Mouse (Mus musculus) testis, adult 2 months (tissue): ENCODE measurements at regions not wholly inside any gene's neighbourhood (a gene's known extent, or its start where the extent isn't known, plus 50 kb on each side); places are given as distances from the start of the nearest gene placed in this dataset.

Experiments
- CTCF ChIP-seq: fragments of 200-500 bp; IDR thresholded peaks from 2 replicates; pipeline ENCODE4 v1.5.1; 2012; ENCODE audit warnings: low read depth, mild to moderate bottlenecking, inconsistent platforms, low read length, moderate library complexity; ENCODE audit not compliant: control insufficient read depth, insufficient read depth, insufficient replicate concordance
- POLR2A ChIP-seq: fragments of 200-500 bp; IDR thresholded peaks from 2 replicates; pipeline ENCODE4 v1.6.1; 2012; ENCODE audit warnings: low read depth, mild to moderate bottlenecking, inconsistent platforms, low read length, moderate library complexity; ENCODE audit not compliant: control insufficient read depth

- TF ChIP-seq CTCF (no peak), POLR2A (no peak)
Measured at GRCm38 (mm10) chr9:61827721-61828120, 86.6 kb downstream of the Rplp1 start.
